Mouse (Mus musculus) embryonic facial prominence, embryonic 14.5 days (tissue): ENCODE results near the gene Ulk2. TPM values are rescaled to one million over a fixed set of nuclear protein-coding genes. Genes with fewer than 3 reads are reported as not detected.
A peak's percentile ranks its signal among the peaks of the same experiment; 100 is the strongest.

Experiments
- ATAC-seq: fragments of 200-750 bp; cut with Nextera tagmentation; 2 replicates; pipeline ENCODE4 v1.8.0; 2017; ENCODE audit warnings: low read depth, moderate number of reproducible peaks, moderate TSS enrichment
- DNase-seq: peaks from one replicate; pipeline ENCODE4 v3.0.0-alpha.2; 2015; ENCODE audit warnings: low spot score
- H3K27ac ChIP-seq: fragments of 300-500 bp; sonication (generic); replicated peaks from 2 replicates; pipeline ENCODE4 v1.5.1; 2014; ENCODE audit warnings: low read depth, mild to moderate bottlenecking, low read length, moderate library complexity
- H3K27me3 ChIP-seq: fragments of 300-500 bp; sonication (generic); replicated peaks from 2 replicates; pipeline ENCODE4 v1.6.1; 2014; ENCODE audit warnings: low read length; ENCODE audit not compliant: control insufficient read depth, insufficient read depth
- H3K36me3 ChIP-seq: fragments of 300-500 bp; sonication (generic); 2 replicates; pipeline ENCODE4 v1.6.1; 2014; ENCODE audit warnings: low read length, mixed read lengths; ENCODE audit not compliant: control insufficient read depth, insufficient read depth
- H3K4me1 ChIP-seq: fragments of 300-500 bp; sonication (generic); 2 replicates; pipeline ENCODE4 v1.6.1; 2014; ENCODE audit warnings: antibody characterized with exemption, low read length; ENCODE audit not compliant: control insufficient read depth, insufficient read depth
- H3K4me2 ChIP-seq: fragments of 300-500 bp; sonication (generic); 2 replicates; pipeline ENCODE4 v1.6.1; 2014; ENCODE audit warnings: low read depth, mild to moderate bottlenecking, low read length, moderate library complexity, mixed read lengths
- H3K4me3 ChIP-seq: fragments of 300-500 bp; sonication (generic); 2 replicates; pipeline ENCODE4 v1.5.1; 2014; ENCODE audit warnings: low read depth, mild to moderate bottlenecking, low read length
- H3K9ac ChIP-seq: fragments of 300-500 bp; sonication (generic); 2 replicates; pipeline ENCODE4 v1.6.1; 2014; ENCODE audit warnings: low read depth, mild to moderate bottlenecking, low read length, moderate library complexity, mixed read lengths
- H3K9me3 ChIP-seq: fragments of 300-500 bp; sonication (generic); 2 replicates; pipeline ENCODE4 v1.6.1; 2016; ENCODE audit warnings: low read length; ENCODE audit not compliant: control insufficient read depth
- WGBS: fragments of 180-500 bp; shearing (Covaris S2); extraction: QIAGEN DNeasy Blood & Tissue Kit; methylation state at CpG from one replicate; pipeline ENCODE4 v1.1.7; 2014; 5-methylcytosine and 5-hydroxymethylcytosine counted together
- polyA plus RNA-seq: library from polyadenylated mRNA; unstranded; fragments of >200 nt; fragmentation: Nextera tagmentation; extraction: Ambion mirVana; gene quantifications from 2 replicates; pipeline ENCODE4 v1.2.1, GENCODE M21; 2014

Ulk2 gene
- polyA plus RNA-seq, 1 experiment from 2014 or later: 26.4 TPM

DNA sequence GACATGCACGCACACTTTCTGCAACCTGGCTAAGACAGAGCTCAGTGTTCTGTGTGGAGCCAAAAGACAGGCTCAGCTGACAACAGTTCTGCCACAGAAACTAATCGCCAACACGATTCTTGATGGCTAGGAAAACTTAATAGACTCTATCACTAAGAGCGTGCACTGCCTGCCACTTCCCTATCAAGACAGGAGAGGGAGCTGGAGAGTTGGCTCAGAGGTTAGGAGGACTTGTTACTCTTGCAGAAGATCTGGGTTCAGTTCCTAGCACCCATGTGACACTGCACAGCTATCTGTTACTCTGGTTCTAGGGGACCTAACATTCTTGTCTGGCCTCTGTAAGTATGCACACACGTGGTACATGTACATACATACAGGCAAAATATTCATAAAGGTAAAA, 103.3 kb downstream of the Ulk2 start:
- ATAC-seq (no peak), DNase-seq (no peak)
- Histone ChIP-seq H3K4me3 (no peak overlapping the region), H3K4me2 (no peak overlapping the region), H3K9me3 (no peaks in the 10 kb centered on the region), H3K9ac (no peak overlapping the region), H3K36me3 (peaks cover 76% of the 10 kb centered on the region), H3K4me1 (no peaks in the 10 kb centered on the region), H3K27me3 (no peaks in the 10 kb centered on the region), H3K27ac (no peak overlapping the region)
- 85% methylated on average over 5 of the region's 5 CpGs for whole genome bisulfite sequencing

DNA sequence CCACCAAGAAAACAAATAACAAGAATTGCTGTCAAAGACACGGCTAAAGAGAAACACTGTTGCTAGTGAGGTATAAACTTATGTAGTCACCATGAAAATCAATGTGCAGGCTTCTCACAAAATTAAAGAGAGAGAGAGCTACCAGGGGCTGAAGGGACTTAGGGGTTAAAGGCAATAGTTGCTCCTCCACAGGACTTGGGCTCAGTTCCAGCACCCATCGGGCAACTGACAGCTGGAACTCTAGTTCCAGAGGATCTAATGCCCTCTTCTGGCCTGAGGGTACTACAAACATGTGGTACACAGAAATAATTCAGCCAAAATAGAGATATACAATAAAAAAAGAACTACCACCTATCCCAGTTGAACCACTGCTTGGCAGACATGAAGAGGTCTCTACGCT, 107.7 kb downstream of the Ulk2 start:
- Histone ChIP-seq H3K4me2 (no peak overlapping the region), H3K36me3 (peaks cover 77% of the 10 kb centered on the region), H3K27ac (no peak overlapping the region), H3K9me3 (no peaks in the 10 kb centered on the region), H3K4me1 (no peaks in the 10 kb centered on the region), H3K27me3 (no peaks in the 10 kb centered on the region), H3K4me3 (no peak overlapping the region), H3K9ac (no peak overlapping the region)
- 67% methylated on average over 3 of the region's 3 CpGs for WGBS
- ATAC-seq (no peak), DNase-seq (peak; percentile 5)

DNA sequence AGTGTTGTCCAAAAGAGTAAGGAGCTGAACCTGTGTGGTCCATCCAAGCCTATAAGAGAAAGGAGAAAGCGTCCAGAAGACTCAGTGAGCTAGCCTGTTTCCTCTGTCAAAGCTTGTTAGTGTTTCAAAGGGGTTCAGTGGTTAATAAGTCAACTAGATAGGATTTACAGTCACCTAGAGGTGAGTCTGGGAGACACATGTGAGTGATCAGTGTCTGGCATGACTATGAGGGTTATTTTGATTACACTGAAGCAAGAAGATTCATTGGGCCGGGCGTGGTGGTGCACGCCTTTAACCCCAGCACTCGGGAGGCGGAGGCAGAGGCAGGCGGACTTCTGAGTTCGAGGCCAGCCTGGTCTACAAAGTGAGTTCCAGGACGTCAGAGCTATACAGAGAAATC, 109.1 kb downstream of the Ulk2 start:
- Histone ChIP-seq H3K4me3 (no peak overlapping the region), H3K27ac (no peak overlapping the region), H3K27me3 (no peaks in the 10 kb centered on the region), H3K36me3 (peaks cover 77% of the 10 kb centered on the region), H3K4me2 (no peak overlapping the region), H3K4me1 (no peaks in the 10 kb centered on the region), H3K9ac (no peak overlapping the region), H3K9me3 (no peaks in the 10 kb centered on the region)
- 92% methylated on average over 9 of the region's 9 CpGs for WGBS
- DNase-seq (no peak), ATAC-seq (no peak)

GRCm38 (mm10) chr11:61744460-61744859, 110.4 kb downstream of the Ulk2 start:
- H3K27me3 ChIP-seq: no peaks in the 10 kb centered on the region
- no peaks in the 10 kb centered on the region for H3K4me1 ChIP-seq
- WGBS: 62% methylated on average over 3 of the region's 3 CpGs
- H3K9ac ChIP-seq: no peak overlapping the region
- H3K36me3 ChIP-seq: peaks cover 81% of the 10 kb centered on the region
- no peak overlapping the region for H3K27ac ChIP-seq
- H3K4me2 ChIP-seq: no peak overlapping the region
- H3K9me3 ChIP-seq: no peaks in the 10 kb centered on the region
- no peak for DNase-seq
- no peak for ATAC-seq
- H3K4me3 ChIP-seq: no peak overlapping the region

GRCm38 (mm10) chr11:61743768-61744167, 111.1 kb downstream of the Ulk2 start:
- DNase-seq: no peak
- WGBS: 78% methylated on average over 3 of the region's 3 CpGs

DNA sequence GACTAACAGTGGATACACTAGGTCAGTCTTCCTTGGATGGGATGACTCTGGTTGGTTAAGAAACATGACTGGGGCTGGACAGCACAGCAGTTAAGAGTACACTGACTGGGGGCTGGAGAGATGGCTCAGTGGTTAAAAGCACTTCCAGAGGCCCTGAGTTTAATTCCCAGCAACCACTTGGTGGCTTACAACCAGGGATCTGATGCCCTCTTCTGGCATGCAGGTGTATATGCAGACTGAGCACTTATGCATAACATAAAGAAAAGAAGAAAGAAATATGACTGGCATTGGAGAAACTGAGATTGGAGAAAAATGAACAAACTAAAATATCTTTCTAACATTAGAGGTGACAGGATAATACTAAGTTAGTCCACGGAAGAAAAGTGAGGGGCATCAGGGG, 114.4 kb downstream of the Ulk2 start:
- no peak overlapping the region for H3K27ac ChIP-seq
- H3K4me3 ChIP-seq: no peak overlapping the region
- ATAC-seq (no peak), DNase-seq (no peak)
- 94% methylated on average over 1 of the region's 1 CpGs for WGBS
- no peaks in the 10 kb centered on the region for H3K9me3 ChIP-seq
- no peak overlapping the region for H3K4me2 ChIP-seq
- peaks cover 95% of the 10 kb centered on the region for H3K36me3 ChIP-seq
- H3K9ac ChIP-seq: no peak overlapping the region
- H3K27me3 ChIP-seq: no peaks in the 10 kb centered on the region
- no peaks in the 10 kb centered on the region for H3K4me1 ChIP-seq

More at GRCm38 (mm10) chr11:61743768-61744167, 111.1 kb downstream of the Ulk2 start:
- H3K4me3 ChIP-seq: no peak overlapping the region
- H3K27ac ChIP-seq: no peak overlapping the region
- H3K27me3 ChIP-seq: no peaks in the 10 kb centered on the region
- H3K36me3 ChIP-seq: peaks cover 87% of the 10 kb centered on the region
- H3K9me3 ChIP-seq: no peaks in the 10 kb centered on the region
- no peak overlapping the region for H3K9ac ChIP-seq
- ATAC-seq: no peak
- H3K4me2 ChIP-seq: no peak overlapping the region
- H3K4me1 ChIP-seq: no peaks in the 10 kb centered on the region

GRCm38 (mm10) chr11:61737290-61737689, 117.6 kb downstream of the Ulk2 start:
- ATAC-seq (no peak), DNase-seq (no peak)
- Histone ChIP-seq H3K36me3 (peaks cover 96% of the 10 kb centered on the region), H3K4me3 (no peak overlapping the region), H3K4me1 (no peaks in the 10 kb centered on the region), H3K27ac (no peak overlapping the region), H3K9me3 (no peaks in the 10 kb centered on the region), H3K27me3 (no peaks in the 10 kb centered on the region), H3K4me2 (no peak overlapping the region), H3K9ac (no peak overlapping the region)
- 88% methylated on average over 1 of the region's 1 CpGs for WGBS

- no peak overlapping the region for H3K4me3 ChIP-seq
- ATAC-seq (no peak), DNase-seq (no peak)
- H3K4me2 ChIP-seq: no peak overlapping the region
- peaks cover 82% of the 10 kb centered on the region for H3K36me3 ChIP-seq
- no peaks in the 10 kb centered on the region for H3K4me1 ChIP-seq
- no peak overlapping the region for H3K27ac ChIP-seq
- no peaks in the 10 kb centered on the region for H3K9me3 ChIP-seq
- no peak overlapping the region for H3K9ac ChIP-seq
- H3K27me3 ChIP-seq: no peaks in the 10 kb centered on the region
- 93% methylated on average over 7 of the region's 7 CpGs for WGBS
Measured at GRCm38 (mm10) chr11:61732672-61733071, 122.2 kb downstream of the Ulk2 start.

- Histone ChIP-seq H3K4me3 (no peak overlapping the region), H3K9ac (no peak overlapping the region), H3K9me3 (no peaks in the 10 kb centered on the region), H3K4me1 (no peaks in the 10 kb centered on the region), H3K4me2 (no peak overlapping the region), H3K27me3 (no peaks in the 10 kb centered on the region), H3K36me3 (peaks cover 50% of the 10 kb centered on the region), H3K27ac (no peak overlapping the region)
- 49% methylated on average over 2 of the region's 2 CpGs for WGBS
- DNase-seq: peak; percentile 9
- ATAC-seq: no peak
Measured at GRCm38 (mm10) chr11:61728037-61728436, 126.8 kb downstream of the Ulk2 start.
